Mouse (Mus musculus) cortical plate, adult 2 months (tissue): Measurements from ENCODE around the gene Dagla.

Experiments
- CTCF ChIP-seq: fragments of 200-500 bp; IDR thresholded peaks from 2 replicates; pipeline ENCODE4 v1.5.1; 2011; ENCODE audit warnings: mild to moderate bottlenecking, control low read depth, low read length; ENCODE audit not compliant: insufficient read depth; ENCODE audit errors: extremely low read depth
- POLR2A ChIP-seq: fragments of 200-500 bp; IDR thresholded peaks from 2 replicates; pipeline ENCODE4 v1.6.1; 2011; ENCODE audit warnings: mild to moderate bottlenecking, low read length, control low read depth; ENCODE audit not compliant: insufficient read depth; ENCODE audit errors: extremely low read depth

DNA sequence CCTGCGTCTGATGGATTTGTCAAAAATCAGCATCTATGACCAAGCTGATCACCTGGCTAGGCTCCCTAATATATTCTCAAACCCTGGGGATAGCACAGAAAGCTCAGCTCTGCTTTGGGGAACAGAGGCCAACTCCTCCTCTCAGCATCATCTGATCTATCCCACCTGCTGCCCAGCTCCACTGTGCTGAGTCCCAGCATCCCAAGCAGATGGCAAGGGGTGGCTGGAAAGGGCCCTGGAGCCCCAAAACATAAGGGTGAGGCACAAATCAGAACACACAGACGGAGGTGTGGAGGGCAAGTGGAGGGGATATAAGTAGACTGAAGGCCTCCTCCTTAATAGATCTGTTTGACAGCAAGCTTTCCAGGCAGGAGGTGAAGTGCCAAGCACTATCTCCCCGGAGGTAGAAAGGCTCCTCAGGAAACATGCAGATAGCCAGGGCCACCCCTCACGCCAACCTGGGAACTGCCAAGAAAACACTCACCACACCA is 2.8 kb downstream of the Dagla start:
- TF ChIP-seq CTCF: no peak
- no peak for TF ChIP-seq POLR2A
